Mouse (Mus musculus) G1E (cell line): ENCODE data around the gene Itpkc. TPM values are rescaled to one million over a fixed set of nuclear protein-coding genes. Genes with fewer than 3 reads are reported as not detected.

Source experiments
- ATAC-seq: 2 replicates; pipeline ENCODE4 v1.8.0; 2016; ENCODE audit warnings: mild to moderate bottlenecking; ENCODE audit not compliant: insufficient number of reproducible peaks, poor library complexity, low FRiP score, severe bottlenecking; ENCODE audit errors: extremely low read depth
- DNase-seq: peaks from one replicate; pipeline ENCODE4 v3.0.0; 2012; ENCODE audit warnings: low spot score
- H3K27me3 ChIP-seq: 2 replicates; pipeline ENCODE4 v1.6.1; 2012; ENCODE audit warnings: mild to moderate bottlenecking, low read length, inconsistent platforms; ENCODE audit not compliant: insufficient read depth
- H3K36me3 ChIP-seq: replicated peaks from 2 replicates; pipeline ENCODE3; 2012; ENCODE audit warnings: mild to moderate bottlenecking, inconsistent platforms
- H3K4me1 ChIP-seq: 2 replicates; pipeline ENCODE4 v1.6.1; 2012; ENCODE audit warnings: low read depth, low read length, inconsistent platforms, mixed read lengths; ENCODE audit not compliant: insufficient read depth
- H3K4me3 ChIP-seq: 2 replicates; pipeline ENCODE4 v1.5.1; 2012; ENCODE audit warnings: low read depth, mild to moderate bottlenecking, inconsistent platforms, low read length, moderate library complexity, mixed read lengths
- H3K9me3 ChIP-seq: replicated peaks from 2 replicates; pipeline ENCODE4 v1.6.1; 2012; ENCODE audit warnings: inconsistent platforms
- CTCF ChIP-seq: IDR thresholded peaks from 2 replicates; pipeline ENCODE4 v1.5.1; 2012; ENCODE audit warnings: low read depth, low read length, inconsistent platforms, mixed read lengths
- GATA1 ChIP-seq: IDR thresholded peaks from 2 replicates; pipeline ENCODE4 v1.6.1; 2012; ENCODE audit warnings: borderline replicate concordance, low read length, inconsistent platforms, mixed read lengths
- GATA2 ChIP-seq: IDR thresholded peaks from 2 replicates; pipeline ENCODE4 v1.6.1; 2012; ENCODE audit warnings: low read depth, low read length, inconsistent platforms, borderline replicate concordance
- POLR2AphosphoS5 ChIP-seq: IDR thresholded peaks from 2 replicates; pipeline ENCODE4 v1.6.1; 2012; ENCODE audit warnings: low read depth, low read length, inconsistent platforms; ENCODE audit not compliant: insufficient replicate concordance
- TAL1 ChIP-seq: conservative IDR thresholded peaks from 2 replicates; pipeline ENCODE4 v1.6.1; 2012; ENCODE audit warnings: low read depth, low read length, inconsistent platforms, mixed read lengths
- polyA plus RNA-seq: library from polyadenylated mRNA; stranded (reverse); fragments of >175 nt; gene quantifications from 2 replicates; pipeline ENCODE4 v1.2.3, GENCODE M21; 2012
- total RNA-seq, 2 experiments: library from RNA; stranded (forward) in 1 of 2; stranded (reverse) in 1 of 2; fragments of 200-1000 nt in 1 of 2; fragments of >200 nt in 1 of 2; fragmentation: Nextera tagmentation in 1 of 2; gene quantifications; 2 replicates each; pipeline ENCODE4 v1.2.3; 2014 to 2017

Itpkc gene
- total and polyA plus RNA-seq, 3 experiments, result 3.9 to 5.3 (median 4.6) TPM

DNA sequence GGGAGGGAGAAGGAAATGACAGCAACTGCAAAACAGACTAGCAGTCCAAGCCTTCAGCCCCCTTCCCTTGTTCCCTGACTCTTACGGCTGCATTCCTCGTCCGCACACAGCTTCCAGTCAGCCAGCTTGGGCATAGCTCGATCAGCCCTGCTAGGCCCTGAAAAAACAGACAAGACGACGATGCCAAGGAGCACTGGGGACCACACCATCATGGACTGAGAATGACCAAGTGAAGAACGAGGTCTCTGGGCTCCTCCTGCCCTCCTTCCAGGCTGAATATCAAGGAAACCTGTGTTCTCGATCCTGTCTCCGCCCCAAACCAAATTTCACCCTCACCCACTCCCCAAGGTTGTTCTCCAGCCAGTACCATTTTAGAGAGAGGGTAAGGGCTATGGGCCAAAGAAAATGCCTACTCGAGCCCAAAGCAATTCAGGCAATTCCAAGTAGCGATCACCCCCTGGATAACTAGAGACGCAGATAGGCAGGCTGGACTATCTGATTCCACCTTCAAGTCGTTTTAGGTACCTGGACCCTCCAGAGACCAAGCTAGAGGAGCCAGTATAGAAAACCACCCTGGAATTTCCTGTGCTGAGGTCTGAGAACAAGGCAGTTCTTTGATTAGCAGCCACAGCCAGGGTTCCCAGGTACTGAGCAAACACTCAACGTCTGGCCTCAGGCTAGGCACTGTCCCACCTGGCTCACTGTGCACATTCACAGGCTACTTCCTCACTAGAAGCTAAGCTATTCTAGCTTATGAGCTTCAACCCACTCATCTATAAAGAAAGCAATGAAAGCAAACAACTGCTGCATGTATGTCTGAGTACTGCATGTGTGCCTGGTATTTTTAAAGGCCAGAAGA, 47.4 kb downstream of the Itpkc start, which contains the start of the genes Gm21983 and Mia:
Gene Gm21983, minus strand, starts transcription at position 250 of the 859 bp plus-strand sequence.
Gene Mia, minus strand, starts transcription at position 321 of the 859 bp plus-strand sequence.
- H3K36me3 ChIP-seq, result peaks cover 48% of the 10 kb centered on the region
- H3K4me3 ChIP-seq, result no peak within 1 kb of the TSS
- H3K27me3 ChIP-seq, result no peaks in the 10 kb centered on the region
- ATAC-seq, result no peak
- TF ChIP-seq TAL1 (no peak), GATA2 (no peak), GATA1 (no peak), CTCF (no peak), POLR2AphosphoS5 (no peak)
- no peaks in the 10 kb centered on the region for H3K9me3 ChIP-seq
- DNase-seq, result no peak
- peaks cover 33% of the 10 kb centered on the region for H3K4me1 ChIP-seq

DNA sequence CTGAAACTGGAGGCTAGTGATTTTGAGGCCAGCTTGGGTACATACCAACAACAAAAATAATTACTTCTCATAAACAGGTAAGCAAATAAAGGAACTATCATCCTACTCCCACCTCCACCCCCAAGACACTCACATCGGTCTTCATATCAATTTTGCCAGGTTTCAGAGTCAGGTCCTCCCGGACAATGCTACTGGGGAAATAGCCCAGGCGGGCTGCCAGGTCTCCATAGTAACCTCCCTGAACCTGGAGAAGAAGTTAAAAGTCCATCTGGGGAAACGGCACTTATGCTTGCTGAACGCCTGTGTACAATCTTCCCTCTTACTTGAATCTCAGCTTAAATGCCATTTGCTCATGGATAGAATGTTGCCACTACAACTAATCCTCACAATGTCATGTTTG, 48.4 kb downstream of the Itpkc start:
- Histone ChIP-seq H3K4me3 (no peak overlapping the region), H3K9me3 (no peaks in the 10 kb centered on the region), H3K4me1 (peaks cover 33% of the 10 kb centered on the region), H3K27me3 (no peaks in the 10 kb centered on the region), H3K36me3 (peaks cover 48% of the 10 kb centered on the region)
- no peak for TF ChIP-seq CTCF
- DNase-seq, result no peak
- no peak for ATAC-seq

DNA sequence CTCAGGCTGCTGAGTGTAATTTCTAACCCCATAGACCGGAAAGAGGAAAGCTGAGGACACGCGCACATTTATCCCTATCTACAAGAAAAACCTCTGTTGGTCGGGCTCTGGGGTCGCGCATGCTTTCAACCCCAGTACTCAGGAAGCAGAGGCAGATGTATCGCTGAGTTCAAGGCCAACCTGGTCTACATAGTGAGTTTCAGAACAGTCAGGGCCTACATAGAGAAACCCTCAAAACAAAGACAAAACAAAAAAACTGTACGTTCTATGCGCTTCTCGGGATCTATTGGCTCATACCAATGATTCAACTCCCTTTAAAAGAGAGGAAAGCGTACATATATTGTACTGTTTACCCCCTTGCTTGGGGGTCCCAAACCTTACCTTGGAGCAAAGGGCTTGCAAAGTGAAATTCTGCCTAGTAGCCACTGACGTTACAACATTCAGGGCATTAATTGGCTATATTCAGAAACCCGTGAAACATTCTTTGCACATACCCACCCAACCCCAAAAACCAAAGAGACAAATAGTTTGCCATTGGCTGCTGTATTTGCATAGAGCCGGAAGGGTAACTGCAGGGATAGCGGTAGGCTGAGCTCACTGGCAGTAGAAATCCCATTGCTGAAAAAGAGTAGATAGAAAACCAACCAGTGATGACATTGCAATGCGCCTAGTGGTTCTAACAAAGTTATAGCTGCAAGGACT, 49.1 kb downstream of the Itpkc start:
- H3K4me1 ChIP-seq, result peaks cover 37% of the 10 kb centered on the region

DNA sequence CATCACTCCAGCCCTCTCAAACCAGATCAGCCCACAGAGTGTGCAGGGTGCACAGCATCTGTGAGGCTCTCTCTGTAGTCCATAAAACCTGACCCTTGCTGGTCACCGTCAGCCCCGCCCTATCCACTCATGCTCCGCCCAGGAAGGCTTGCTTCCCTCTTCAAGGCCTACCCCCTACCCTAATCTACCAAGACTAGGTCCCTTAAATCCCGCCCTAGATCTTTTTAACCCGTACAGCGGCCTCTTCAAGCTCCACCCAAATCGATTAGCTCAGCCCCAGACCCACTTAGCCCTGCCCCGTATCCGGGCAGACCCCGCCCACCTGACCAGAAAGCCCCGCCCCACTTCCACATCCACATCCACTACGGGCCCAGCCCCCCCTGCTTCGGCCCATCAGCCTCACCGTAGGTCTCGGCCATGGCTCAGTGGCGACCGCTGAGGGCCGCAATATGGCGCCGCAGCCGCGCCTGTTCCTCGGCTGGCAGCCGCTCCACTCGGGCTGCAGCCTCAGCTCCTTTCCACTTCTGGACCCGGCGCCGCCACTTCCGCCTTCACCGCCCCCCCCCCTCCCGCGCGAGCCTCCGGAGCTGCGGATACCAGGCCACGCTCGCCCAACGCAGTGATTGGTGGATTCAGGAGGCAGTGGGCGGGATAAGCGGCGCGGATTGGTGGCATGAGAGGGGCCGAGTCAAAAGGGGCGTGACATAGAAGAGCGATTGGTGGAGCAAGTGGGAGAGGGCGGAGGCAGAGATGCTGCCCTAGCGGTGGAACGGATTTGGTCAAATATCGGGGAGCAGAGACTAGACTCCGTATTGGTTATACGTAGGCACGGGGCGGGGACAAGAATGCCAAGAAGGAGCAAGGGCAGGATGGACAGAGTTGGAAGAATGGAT, 49.9 kb downstream of the Itpkc start, which contains the start of gene Rab4b:
Gene Rab4b, minus strand, starts transcription at position 573 of the 893 bp plus-strand sequence.
- peaks cover 43% of the 10 kb centered on the region for H3K4me1 ChIP-seq
- ATAC-seq (peak; percentile 92), DNase-seq (peak; percentile 99)
- H3K36me3 ChIP-seq, result peaks cover 50% of the 10 kb centered on the region
- H3K4me3 ChIP-seq, result peak within 1 kb of the TSS; percentile 82
- H3K9me3 ChIP-seq, result no peaks in the 10 kb centered on the region
- TF ChIP-seq POLR2AphosphoS5 (no peak), GATA2 (no peak), CTCF (no peak), TAL1 (no peak), GATA1 (no peak)
- H3K27me3 ChIP-seq, result no peaks in the 10 kb centered on the region

More for the DNA sequence above, 49.1 kb downstream of the Itpkc start:
- ATAC-seq (no peak), DNase-seq (no peak)
- no peaks in the 10 kb centered on the region for H3K9me3 ChIP-seq
- H3K4me3 ChIP-seq, result peak overlapping the region; percentile 82; the same call in 1 of the 2 replicates
- peaks cover 48% of the 10 kb centered on the region for H3K36me3 ChIP-seq
- no peak for TF ChIP-seq TAL1
- no peak for TF ChIP-seq GATA2
- TF ChIP-seq GATA1, result no peak
- no peak for TF ChIP-seq CTCF
- no peaks in the 10 kb centered on the region for H3K27me3 ChIP-seq

DNA sequence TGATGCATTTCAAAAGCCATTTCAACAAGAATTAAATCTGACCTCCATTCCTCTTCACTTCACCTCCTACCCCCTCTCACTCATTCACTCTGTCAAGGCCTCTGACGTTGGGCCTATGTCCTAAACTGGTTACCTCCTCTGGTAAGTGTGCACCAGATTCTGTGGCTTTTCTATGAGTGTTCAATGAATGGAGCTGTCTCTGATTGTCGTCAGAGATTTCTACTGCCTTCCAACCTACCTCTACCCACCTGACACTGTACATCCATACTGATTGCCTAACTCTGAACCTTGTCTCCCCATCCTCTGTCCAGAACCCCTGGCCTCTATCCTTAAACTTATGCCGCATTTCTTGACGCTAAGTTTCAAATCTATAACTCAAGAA, 50.5 kb downstream of the Itpkc start:
- no peak for ATAC-seq
- Histone ChIP-seq H3K9me3 (no peaks in the 10 kb centered on the region), H3K4me1 (peaks cover 43% of the 10 kb centered on the region), H3K4me3 (peak overlapping the region; percentile 82), H3K27me3 (no peaks in the 10 kb centered on the region), H3K36me3 (peaks cover 50% of the 10 kb centered on the region)
- no peak for DNase-seq
- no peak for TF ChIP-seq TAL1
- TF ChIP-seq GATA2, result no peak
- TF ChIP-seq GATA1, result no peak
- no peak for TF ChIP-seq POLR2AphosphoS5
- TF ChIP-seq CTCF, result no peak
